In genomic region chr7:67747731-67748305, GRCm38 (mm10) we compare ENCODE assay signal across 24 mouse cellular contexts. TPM values are rescaled to one million over a fixed set of nuclear protein-coding genes. Genes with fewer than 3 reads are reported as not detected.
DNase-seq lines count a peak whose midpoint lies in the region; ATAC-seq and TF ChIP-seq lines count a peak whose summit lies in the region.
"Had no signal": no experiment of that assay in that cellular context is flagged by ENCODE, and none has a peak within 500 bp of the region (broad histone marks: within the 10 kb centered on the region; RNA-seq: fewer than 3 reads in every experiment).

No protein-coding gene starts in this region.

- no peak for TF ChIP-seq CTCF in hindbrain, postnatal 0 days (IDR thresholded peaks at IDR 0.05; ENCODE audit: low read depth)

- no peaks in the 10 kb centered on the region for H3K36me3 ChIP-seq in hindbrain, postnatal 0 days (ENCODE audit: insufficient read depth, low read length)
- H3K36me3 ChIP-seq in hindbrain, embryonic 10.5 days = peaks cover 16% of the 10 kb centered on the region
- no peaks in the 10 kb centered on the region for H3K36me3 ChIP-seq in neural tube, embryonic 15.5 days
- H3K36me3 ChIP-seq: forebrain, embryonic 12.5 days; heart, embryonic 15.5 days; kidney, embryonic 15.5 days; midbrain, embryonic 15.5 days had no signal

- no peak overlapping the region for H3K4me2 ChIP-seq in hindbrain, postnatal 0 days (ENCODE audit: low read depth, low read length)
- H3K4me2 ChIP-seq in neural tube, embryonic 15.5 days = no peak overlapping the region
- H3K4me2 ChIP-seq: forebrain, embryonic 12.5 days; heart, embryonic 15.5 days; kidney, embryonic 15.5 days; midbrain, embryonic 15.5 days had no signal

- H3K27ac ChIP-seq in hindbrain, postnatal 0 days = no peak overlapping the region
- H3K27ac ChIP-seq in hindbrain, embryonic 10.5 days = no peak overlapping the region
- no peak overlapping the region for H3K27ac ChIP-seq in neural tube, embryonic 15.5 days (replicated peaks)
- H3K27ac ChIP-seq: forebrain, embryonic 12.5 days; heart, embryonic 15.5 days; kidney, embryonic 15.5 days; midbrain, embryonic 15.5 days had no signal

- WGBS in hindbrain, postnatal 0 days = 90% methylated on average over 4 of the region's 4 CpGs
- WGBS in hindbrain, embryonic 10.5 days = 95% methylated on average over 4 of the region's 4 CpGs
- 94% methylated on average over 4 of the region's 4 CpGs for WGBS in neural tube, embryonic 15.5 days

- no peaks in the 10 kb centered on the region for H3K27me3 ChIP-seq in hindbrain, postnatal 0 days (ENCODE audit: insufficient read depth, low read length)
- H3K27me3 ChIP-seq in hindbrain, embryonic 10.5 days (ENCODE audit: insufficient read depth, poor library complexity, severe bottlenecking) = no peaks in the 10 kb centered on the region
- H3K27me3 ChIP-seq in neural tube, embryonic 15.5 days (replicated peaks) = no peaks in the 10 kb centered on the region
- H3K27me3 ChIP-seq: forebrain, embryonic 12.5 days; heart, embryonic 15.5 days; kidney, embryonic 15.5 days; midbrain, embryonic 15.5 days had no signal

- H3K4me1 ChIP-seq in hindbrain, postnatal 0 days (ENCODE audit: insufficient read depth, low read length) = no peaks in the 10 kb centered on the region
- H3K4me1 ChIP-seq in hindbrain, embryonic 10.5 days (replicated peaks) = peaks cover 23% of the 10 kb centered on the region
- peaks cover 6% of the 10 kb centered on the region for H3K4me1 ChIP-seq in neural tube, embryonic 15.5 days
- H3K4me1 ChIP-seq: heart, embryonic 15.5 days; kidney, embryonic 15.5 days; midbrain, embryonic 15.5 days had no signal

- ATAC-seq in hindbrain, postnatal 0 days = peak; percentile 7; the same call in 1 of the 2 replicates
- no peak; the same call in 1 of the 2 replicates for ATAC-seq in neural tube, embryonic 15.5 days (ENCODE audit: low FRiP score)
- ATAC-seq: lung, postnatal 0 days; midbrain, embryonic 15.5 days had no signal

- H3K4me3 ChIP-seq in hindbrain, postnatal 0 days (ENCODE audit: low read length) = no peak overlapping the region
- no peak overlapping the region for H3K4me3 ChIP-seq in hindbrain, embryonic 10.5 days
- no peak overlapping the region for H3K4me3 ChIP-seq in neural tube, embryonic 15.5 days (replicated peaks)
- H3K4me3 ChIP-seq: forebrain, embryonic 12.5 days; heart, embryonic 15.5 days; kidney, embryonic 15.5 days; midbrain, embryonic 15.5 days; myocyte had no signal

- no peak overlapping the region for H3K9ac ChIP-seq in hindbrain, postnatal 0 days (replicated peaks; ENCODE audit: low read length)
- H3K9ac ChIP-seq in neural tube, embryonic 15.5 days (replicated peaks) = no peak overlapping the region
- H3K9ac ChIP-seq: forebrain, embryonic 12.5 days; heart, embryonic 15.5 days; kidney, embryonic 15.5 days; midbrain, embryonic 15.5 days had no signal

- no peaks in the 10 kb centered on the region for H3K9me3 ChIP-seq in hindbrain, postnatal 0 days (ENCODE audit: low read length)
- peaks cover 7% of the 10 kb centered on the region; the same call in 1 of the 2 replicates for H3K9me3 ChIP-seq in hindbrain, embryonic 10.5 days
- no peaks in the 10 kb centered on the region for H3K9me3 ChIP-seq in neural tube, embryonic 15.5 days (replicated peaks)
- H3K9me3 ChIP-seq: forebrain, embryonic 12.5 days; heart, embryonic 15.5 days; kidney, embryonic 15.5 days; midbrain, embryonic 15.5 days had no signal

- no peak for DNase-seq in hindbrain, postnatal 0 days (ENCODE audit: low spot score)
- DNase-seq in hindbrain, embryonic 10.5 days (ENCODE audit: low spot score) = no peak
- DNase-seq in 416B (ENCODE audit: low read depth) = peak; percentile 15
- peak; percentile 8 for DNase-seq in T-cell, adult 2 months (ENCODE audit: low spot score)
- peak; percentile 32 for DNase-seq in retina, postnatal 7 days (ENCODE audit: low read depth, low spot score)
- no peak for DNase-seq in kidney, postnatal 14 days
- no peak for DNase-seq in ovary, postnatal 10 days (ENCODE audit: low spot score)
- DNase-seq: adrenal gland, postnatal 25 days; B cell, adult 2 months; cerebellum, adult 11-12 months; cerebellum, postnatal 25 days; embryo, embryonic 11 days; gastrocnemius, postnatal 25 days; layer of hippocampus, postnatal 36 days; liver had no signal

RNA-seq across cellular contexts. Expression of gene Synm, which starts 11.7 kb away (rescaled TPM):
- total RNA-seq in hindbrain, postnatal 0 days (2014; rRNA removed) = 6.4 and 7.8 TPM in 2 replicates
- 5.8 TPM in 2 replicates for polyA plus RNA-seq in hindbrain, postnatal 0 days (2015; fragmentation: Nextera tagmentation; extraction: Ambion mirVana)
- polyA plus RNA-seq in hindbrain, embryonic 10.5 days (2016; fragmentation: Nextera tagmentation; extraction: Ambion mirVana) = 2.0 and 2.5 TPM in 2 replicates
- 10.0 and 10.5 TPM in 2 replicates for polyA plus RNA-seq in neural tube, embryonic 15.5 days (2015; fragmentation: Nextera tagmentation; extraction: Ambion mirVana)
- total RNA-seq: megakaryocyte progenitor cell, adult 5-6 weeks; neutrophil, adult 5-6 weeks had no signal

Comparison
In these comparisons a context has a peak if more than half of its experiments do, and no peak if none do; other contexts are left out.
1. DNase-seq: peak in 416B (single experiment), T-cell, adult 2 months (single experiment) and retina, postnatal 7 days (single experiment); none in hindbrain, postnatal 0 days (single experiment), hindbrain, embryonic 10.5 days (single experiment), kidney, postnatal 14 days (single experiment) and ovary, postnatal 10 days (single experiment).